ENCODE assay signal across 32 mouse cellular contexts in genomic region chr16:74718154-74718553, GRCm38 (mm10).
"Had no signal": no experiment of that assay in that cellular context is flagged by ENCODE, and none has a peak within 500 bp of the region (broad histone marks: within the 10 kb centered on the region; RNA-seq: fewer than 3 reads in every experiment).

No protein-coding gene starts in this region.

- H3K4me2 ChIP-seq: limb, embryonic 12.5 days; limb, embryonic 13.5 days; limb, embryonic 15.5 days; liver, embryonic 11.5 days; liver, embryonic 12.5 days; liver, embryonic 13.5 days; liver, embryonic 15.5 days; lung, embryonic 14.5 days; lung, embryonic 15.5 days; midbrain, embryonic 11.5 days; midbrain, embryonic 12.5 days; midbrain, embryonic 13.5 days; midbrain, embryonic 15.5 days; neural tube, embryonic 12.5 days had no signal

- H3K27me3 ChIP-seq: limb, embryonic 12.5 days; limb, embryonic 13.5 days; limb, embryonic 15.5 days; liver, embryonic 12.5 days; liver, embryonic 13.5 days; liver, embryonic 15.5 days; lung, embryonic 15.5 days; megakaryocyte, embryonic 14.5 days; midbrain, embryonic 12.5 days; midbrain, embryonic 13.5 days; midbrain, embryonic 15.5 days; neural tube, embryonic 12.5 days had no signal

- H3K4me1 ChIP-seq: limb, embryonic 13.5 days; limb, embryonic 15.5 days; liver, embryonic 12.5 days; liver, embryonic 13.5 days; liver, embryonic 15.5 days; lung, embryonic 15.5 days; megakaryocyte, embryonic 14.5 days; midbrain, embryonic 12.5 days; midbrain, embryonic 13.5 days; midbrain, embryonic 15.5 days; neural tube, embryonic 12.5 days had no signal

- H3K4me3 ChIP-seq: limb, embryonic 10.5 days; limb, embryonic 12.5 days; limb, embryonic 13.5 days; limb, embryonic 15.5 days; liver, embryonic 12.5 days; liver, embryonic 13.5 days; liver, embryonic 15.5 days; lung, embryonic 15.5 days; megakaryocyte, embryonic 14.5 days; midbrain, embryonic 10.5 days; midbrain, embryonic 12.5 days; midbrain, embryonic 13.5 days; midbrain, embryonic 15.5 days; myocyte; neural tube, embryonic 12.5 days had no signal

- H3K36me3 ChIP-seq: limb, embryonic 10.5 days; limb, embryonic 12.5 days; limb, embryonic 13.5 days; limb, embryonic 15.5 days; liver, embryonic 12.5 days; liver, embryonic 13.5 days; liver, embryonic 15.5 days; lung, embryonic 15.5 days; midbrain, embryonic 10.5 days; midbrain, embryonic 12.5 days; midbrain, embryonic 13.5 days; midbrain, embryonic 15.5 days; neural tube, embryonic 12.5 days had no signal

- H3K9ac ChIP-seq: limb, embryonic 12.5 days; limb, embryonic 13.5 days; limb, embryonic 15.5 days; liver, embryonic 12.5 days; liver, embryonic 13.5 days; liver, embryonic 14.5 days; liver, embryonic 15.5 days; liver, postnatal 0 days; lung, embryonic 14.5 days; lung, embryonic 15.5 days; midbrain, embryonic 12.5 days; midbrain, embryonic 13.5 days; midbrain, embryonic 15.5 days; neural tube, embryonic 12.5 days had no signal

- ATAC-seq: liver, embryonic 12.5 days; liver, postnatal 0 days; lung, postnatal 0 days; midbrain, embryonic 13.5 days; midbrain, embryonic 15.5 days; midbrain, embryonic 16.5 days had no signal

- H3K9me3 ChIP-seq: limb, embryonic 10.5 days; limb, embryonic 12.5 days; limb, embryonic 13.5 days; limb, embryonic 15.5 days; liver, embryonic 12.5 days; liver, embryonic 13.5 days; liver, embryonic 15.5 days; lung, embryonic 15.5 days; megakaryocyte, embryonic 14.5 days; midbrain, embryonic 10.5 days; midbrain, embryonic 12.5 days; midbrain, embryonic 13.5 days; midbrain, embryonic 15.5 days; neural tube, embryonic 12.5 days had no signal

- H3K27ac ChIP-seq: limb, embryonic 10.5 days; limb, embryonic 12.5 days; limb, embryonic 13.5 days; limb, embryonic 15.5 days; liver, embryonic 12.5 days; liver, embryonic 13.5 days; liver, embryonic 14.5 days; liver, embryonic 15.5 days; lung, embryonic 15.5 days; macrophage; midbrain, embryonic 10.5 days; midbrain, embryonic 12.5 days; midbrain, embryonic 13.5 days; midbrain, embryonic 15.5 days; neural tube, embryonic 12.5 days had no signal

- DNase-seq: left cerebral cortex, postnatal 4 days; liver; liver, embryonic 13.5 days; liver, postnatal 0 days; lung, adult 18-20 months; lung, adult 2 months; lung, embryonic 14.5 days; lung, postnatal 10 days; lung, postnatal 14 days; lung, postnatal 36 days; lung, postnatal 4 days; midbrain, embryonic 14.5 days had no signal
